Mouse (Mus musculus) left cerebral cortex, adult 9 months (tissue): ENCODE measurements around the gene Rbm6.
A peak's percentile ranks its signal among the peaks of the same experiment; 100 is the strongest.

Experiments used
- DNase-seq, 2 experiments: peaks; one replicate each; pipeline ENCODE4 v3.0.0; 2022; ENCODE audit warnings: low spot score in 2 of 2

Rbm6 gene

DNA sequence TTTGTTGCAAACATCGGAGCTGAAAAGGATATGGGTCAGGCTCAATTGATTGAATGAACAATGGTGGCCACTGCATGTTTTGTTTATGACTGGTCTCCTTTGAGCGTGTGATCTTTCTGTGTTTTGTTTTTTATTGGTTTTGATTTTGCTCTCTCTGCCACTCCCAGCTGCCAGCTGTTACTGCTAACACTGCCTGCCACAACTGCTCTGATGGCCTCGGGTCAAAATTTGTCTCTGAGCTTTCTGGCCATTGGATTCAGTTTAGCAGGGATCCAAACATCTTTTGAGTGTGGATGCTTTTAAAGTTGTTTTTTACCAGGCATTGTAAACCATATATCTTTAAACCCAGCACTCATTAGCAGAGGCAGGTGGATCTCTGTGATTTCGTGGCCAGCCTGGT is 7.4 kb upstream of the Rbm6 start:
- DNase-seq, result no peak

DNA sequence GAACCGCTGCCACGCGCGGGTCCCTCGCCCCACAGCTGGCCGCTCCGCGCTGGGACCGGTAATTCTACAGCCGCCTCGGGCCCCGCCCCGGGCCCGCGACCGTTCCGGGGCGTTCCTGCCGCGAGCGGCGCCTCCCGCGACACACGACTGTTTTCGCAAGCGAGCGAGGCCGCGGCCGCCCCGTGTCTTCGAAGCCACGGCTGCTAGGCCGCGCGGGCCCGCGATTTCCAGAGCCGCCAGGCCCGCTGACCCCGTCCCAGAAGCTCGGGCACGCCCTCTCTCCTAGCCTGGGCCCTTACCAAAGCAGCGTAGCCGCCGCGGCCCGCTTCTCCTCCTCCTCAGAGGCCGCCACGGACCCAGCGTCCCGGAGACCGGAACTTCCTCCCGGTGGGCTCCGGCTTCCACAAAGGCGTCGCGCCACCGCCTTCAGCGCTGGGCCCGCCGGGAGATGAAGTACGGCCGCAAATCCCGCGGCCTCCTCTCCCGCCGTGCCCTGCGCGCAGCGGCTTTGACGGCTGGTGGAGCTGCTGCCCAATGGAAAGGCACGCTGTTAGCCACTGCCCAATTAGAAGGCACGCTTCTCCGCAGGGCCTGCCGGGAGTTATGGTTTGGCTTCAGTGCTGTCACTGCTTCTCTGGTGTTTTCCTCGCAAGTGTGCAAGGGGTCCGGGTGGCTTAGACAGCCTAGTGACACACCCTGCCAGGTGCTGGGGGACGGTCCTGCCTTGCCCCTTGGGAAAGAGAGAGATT is 513 bp downstream of the Rbm6 start:
- peak; percentile 92 to 97 for DNase-seq

DNA sequence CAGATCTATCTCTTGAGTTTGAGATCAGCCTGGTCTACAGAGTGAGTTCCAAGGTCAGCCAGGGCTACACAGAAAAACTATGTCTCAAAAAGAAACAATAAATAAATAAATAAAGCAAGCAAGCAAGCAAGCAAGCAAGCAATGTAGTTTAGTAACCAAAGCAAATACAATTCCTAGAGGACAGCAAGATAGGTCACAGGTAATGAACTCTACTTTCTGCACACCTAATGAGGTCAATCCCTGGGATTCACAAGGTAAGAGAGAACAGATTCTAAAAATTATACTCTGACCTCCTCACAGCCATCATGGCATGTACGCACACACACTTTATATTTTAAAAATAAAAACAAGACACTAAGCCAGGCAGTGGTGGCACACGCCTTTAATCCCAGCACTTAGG is 7.0 kb downstream of the Rbm6 start:
- DNase-seq, result no peak

DNA sequence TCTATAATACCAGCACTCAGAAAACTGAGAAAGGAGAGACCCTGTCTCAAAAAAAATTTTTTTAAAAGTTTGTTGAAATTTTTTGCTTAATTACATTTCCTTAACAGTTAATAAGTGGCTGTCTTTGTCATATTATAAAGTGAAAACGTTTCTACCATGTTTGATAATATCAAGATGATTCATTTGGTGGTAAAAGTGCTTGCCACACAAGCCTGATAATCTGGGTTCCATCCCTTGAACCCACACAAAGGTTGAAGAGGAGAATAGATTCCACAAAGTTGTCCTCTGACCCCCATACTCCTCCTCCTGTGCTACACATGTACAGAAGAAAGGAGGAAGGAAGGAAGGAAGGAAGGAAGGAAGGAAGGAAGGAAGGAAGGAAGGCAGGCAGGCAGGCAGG is 8.5 kb downstream of the Rbm6 start:
- DNase-seq, result no peak

DNA sequence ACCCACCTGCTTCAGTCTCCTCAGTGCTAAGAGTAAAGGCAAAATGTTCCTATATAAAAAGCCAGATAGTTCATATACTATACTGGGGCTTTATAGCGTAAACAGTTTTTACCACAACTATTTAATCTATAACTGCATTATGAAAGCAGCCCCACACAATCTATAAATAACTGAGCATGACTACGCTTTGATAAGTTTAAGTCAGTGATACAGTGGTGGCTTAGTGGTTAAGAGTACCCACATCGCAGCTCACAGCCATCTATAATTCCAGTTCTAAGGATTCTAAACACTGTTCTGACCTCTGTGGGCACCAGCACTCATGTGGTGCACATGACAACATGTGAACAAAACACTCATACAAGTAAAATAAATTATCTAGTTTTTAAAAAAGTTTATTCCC is 14.7 kb downstream of the Rbm6 start:
- DNase-seq, result no peak

DNA sequence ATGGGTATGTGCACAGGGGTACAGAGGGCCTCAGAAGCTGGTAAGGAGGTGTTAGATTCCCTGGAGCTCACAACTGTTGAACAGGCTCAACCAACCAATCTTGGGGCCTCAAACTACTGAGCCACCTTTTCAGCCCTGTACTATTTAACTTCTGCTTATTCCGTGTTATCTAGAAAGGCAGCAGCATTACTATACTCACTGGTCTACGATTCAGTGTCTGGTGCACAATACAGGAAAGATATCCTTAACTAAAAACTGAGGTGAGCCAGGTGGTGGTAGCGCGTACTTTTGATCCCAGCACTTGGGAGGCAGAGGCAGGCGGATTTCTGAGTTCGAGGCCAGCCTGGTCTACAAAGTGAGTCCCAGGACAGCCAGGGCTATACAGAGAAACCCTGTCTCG is 24.1 kb downstream of the Rbm6 start:
- no peak for DNase-seq

DNA sequence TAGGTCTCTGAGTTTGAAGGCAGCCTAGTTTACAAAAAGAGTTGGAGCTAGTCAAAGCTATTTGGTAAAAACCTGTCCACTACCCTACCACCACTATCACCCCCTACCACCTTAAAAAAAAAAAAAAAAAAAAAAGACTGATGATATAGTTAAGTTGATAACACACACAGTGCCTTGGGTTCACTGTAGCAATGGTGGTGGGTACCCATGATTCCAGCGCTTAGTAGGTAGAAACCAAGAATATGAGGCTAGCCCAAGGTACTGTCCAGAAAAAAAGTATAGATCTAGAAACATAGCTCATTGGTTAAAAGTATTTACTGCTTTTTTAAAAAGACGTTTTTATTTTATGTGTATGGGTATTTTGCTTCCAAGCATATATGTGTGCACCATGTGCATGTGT is 30.3 kb downstream of the Rbm6 start:
- no peak for DNase-seq

DNA sequence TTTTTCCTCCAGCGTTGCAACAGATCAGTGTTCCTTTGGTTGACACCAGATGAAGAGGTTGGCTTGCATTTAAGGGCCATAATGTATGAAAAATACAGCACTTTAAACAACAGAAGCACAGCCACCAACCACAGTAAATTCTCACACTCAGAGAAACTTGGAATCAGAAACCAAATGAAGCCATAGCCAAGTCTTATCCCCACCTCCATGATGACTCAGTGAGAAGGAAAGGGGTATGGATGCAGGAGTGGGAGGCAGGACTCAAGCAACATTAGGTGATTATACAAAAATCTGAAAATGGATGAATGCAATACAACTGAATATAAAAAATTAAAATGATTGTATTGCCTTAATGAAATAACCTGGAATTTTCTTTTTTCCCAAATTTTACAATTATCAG is 34.2 kb downstream of the Rbm6 start:
- no peak for DNase-seq

DNA sequence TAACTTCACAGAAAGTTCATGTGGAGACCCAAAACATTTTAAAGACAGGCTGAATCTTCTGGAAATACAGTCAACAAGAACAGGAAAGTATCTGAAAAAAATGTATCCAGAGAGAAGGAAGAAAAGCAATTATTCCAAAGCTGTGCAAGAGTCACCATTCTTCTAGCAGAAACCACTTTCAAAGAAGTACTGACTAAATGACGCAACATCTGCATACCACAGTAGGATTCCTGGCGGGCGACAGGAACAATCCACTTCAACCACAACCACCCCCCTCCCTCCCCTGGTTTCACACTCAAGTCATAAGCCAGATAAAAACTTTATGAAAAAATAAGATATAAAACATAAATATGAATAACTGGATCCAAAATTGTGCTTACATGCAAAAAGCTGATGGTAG is 39.2 kb downstream of the Rbm6 start:
- no peak for DNase-seq

DNA sequence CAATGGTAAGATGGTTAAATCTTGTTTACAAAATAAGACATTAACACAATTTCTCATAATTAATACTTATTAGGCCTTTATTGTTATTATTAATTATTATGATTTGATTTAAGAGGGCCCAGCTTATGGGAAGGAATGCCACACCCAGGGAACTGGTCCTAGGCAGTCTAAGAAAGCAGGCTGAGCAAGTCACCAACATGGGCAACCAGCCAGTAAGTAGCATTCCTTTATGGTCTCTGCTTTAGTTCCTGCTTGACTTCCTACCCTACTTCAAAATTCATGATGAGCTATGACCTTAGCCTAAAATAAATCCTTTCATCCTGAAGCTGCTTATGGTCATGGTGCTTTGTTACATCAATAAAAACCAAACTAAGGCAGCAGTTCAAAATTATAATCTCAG is 41.3 kb downstream of the Rbm6 start:
- no peak for DNase-seq

DNA sequence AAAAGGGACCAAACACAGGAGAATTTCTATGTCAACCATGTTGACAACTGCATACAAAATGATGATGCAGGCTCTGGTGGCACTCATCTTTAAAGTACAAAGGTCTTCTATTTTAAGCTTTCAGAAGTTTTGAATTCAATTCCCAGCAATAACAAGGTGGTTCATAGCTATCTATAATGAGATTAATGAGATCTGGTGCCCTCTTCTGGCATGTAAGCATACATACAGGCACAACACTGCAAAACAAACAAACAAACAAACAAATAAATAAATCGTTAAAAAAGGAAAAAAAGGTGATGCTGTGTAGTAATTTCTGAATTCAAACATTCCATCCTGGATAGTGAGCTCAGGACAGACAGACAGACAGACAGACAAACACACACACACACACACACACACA is 60.9 kb downstream of the Rbm6 start:
- no peak for DNase-seq

DNA sequence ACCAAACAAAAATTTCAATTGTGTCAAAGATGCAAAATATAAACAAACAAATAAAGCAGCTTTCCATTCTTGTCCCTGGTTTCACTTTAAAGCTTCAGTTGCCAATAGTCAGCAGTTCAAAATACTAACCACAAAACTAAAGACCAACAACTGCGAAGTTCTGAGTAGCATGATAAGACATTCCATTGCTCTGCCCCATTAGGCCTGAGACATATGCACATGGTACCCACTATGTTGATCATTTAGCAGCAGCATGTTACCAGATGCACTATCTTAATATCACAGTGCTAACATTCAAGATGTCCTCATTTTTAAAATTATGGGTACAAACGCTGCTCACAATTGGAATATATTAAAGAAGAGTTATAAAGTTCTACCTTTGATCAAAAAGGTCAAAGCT is 62.1 kb downstream of the Rbm6 start:
- no peak for DNase-seq

DNA sequence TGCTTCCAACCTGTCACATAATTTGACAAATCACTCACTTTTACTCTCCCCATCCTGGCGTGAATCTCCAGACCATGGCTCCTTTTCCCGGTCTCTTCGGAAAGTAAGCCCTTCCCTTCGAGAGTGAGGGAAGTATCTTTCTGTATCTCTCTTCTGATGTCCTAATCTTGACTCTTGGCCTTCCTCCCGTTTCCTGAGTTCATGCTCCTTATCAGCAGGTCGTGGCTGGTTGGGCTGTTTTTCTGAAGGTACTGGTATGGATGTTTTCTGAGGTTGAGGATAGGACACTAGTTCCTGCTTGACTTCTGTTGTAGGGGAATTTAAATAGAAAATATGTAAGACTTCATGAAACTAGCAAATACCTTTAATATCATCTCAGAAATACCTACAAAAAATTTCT is 81.3 kb downstream of the Rbm6 start:
- no peak for DNase-seq

DNA sequence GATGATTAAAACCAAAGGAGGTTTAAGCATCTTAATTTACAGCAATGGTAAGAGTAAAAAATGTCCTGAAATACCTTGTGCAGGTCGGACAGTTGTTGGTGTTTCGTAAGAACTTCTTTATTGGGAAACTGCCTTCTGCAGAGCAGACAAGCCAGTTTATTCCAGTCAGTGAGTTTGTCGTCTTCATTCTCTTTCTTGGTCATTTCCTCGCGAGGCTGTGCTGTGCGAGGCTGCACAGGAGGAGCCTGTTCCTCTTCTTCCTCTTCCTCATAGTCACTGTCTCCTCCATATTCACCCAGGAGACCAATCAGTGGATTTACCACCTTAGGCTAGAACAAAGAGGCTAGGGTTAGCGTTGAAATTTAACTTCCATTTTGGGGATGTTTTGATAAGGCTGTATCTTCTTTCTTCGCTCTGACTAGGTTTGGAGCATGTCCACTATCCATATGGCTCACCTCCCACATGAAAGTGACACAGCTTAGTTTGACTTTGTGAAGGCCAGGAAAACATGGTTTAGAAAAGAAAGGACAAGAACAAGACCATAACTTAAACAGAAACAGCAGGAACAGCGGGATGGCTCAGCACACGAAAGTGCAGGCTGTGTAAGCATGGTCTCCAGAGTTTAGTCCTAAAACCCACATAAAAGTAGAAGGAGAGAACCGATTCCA is 90.4 kb downstream of the Rbm6 start:
- DNase-seq, result peak in 1 of 2 experiments; percentile 34

DNA sequence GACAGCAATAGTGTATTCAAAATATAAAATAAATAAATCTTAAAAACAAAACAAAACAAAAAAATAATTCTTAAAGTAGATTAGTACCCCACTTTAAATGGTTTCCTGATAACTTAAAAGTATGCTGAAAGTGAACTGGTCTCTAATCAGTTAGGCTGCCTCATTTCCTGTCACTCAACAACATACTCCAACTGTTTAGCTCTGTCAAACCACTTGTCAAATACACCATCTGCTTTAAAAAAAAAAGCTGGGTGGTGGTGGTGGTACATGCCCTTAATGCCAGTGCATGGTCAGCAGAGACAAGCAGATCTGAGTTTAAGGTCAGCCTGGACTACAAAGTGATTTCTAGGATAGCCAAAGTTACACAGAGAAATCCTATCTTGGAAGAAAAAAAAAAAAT is 96.2 kb downstream of the Rbm6 start:
- DNase-seq, result no peak

DNA sequence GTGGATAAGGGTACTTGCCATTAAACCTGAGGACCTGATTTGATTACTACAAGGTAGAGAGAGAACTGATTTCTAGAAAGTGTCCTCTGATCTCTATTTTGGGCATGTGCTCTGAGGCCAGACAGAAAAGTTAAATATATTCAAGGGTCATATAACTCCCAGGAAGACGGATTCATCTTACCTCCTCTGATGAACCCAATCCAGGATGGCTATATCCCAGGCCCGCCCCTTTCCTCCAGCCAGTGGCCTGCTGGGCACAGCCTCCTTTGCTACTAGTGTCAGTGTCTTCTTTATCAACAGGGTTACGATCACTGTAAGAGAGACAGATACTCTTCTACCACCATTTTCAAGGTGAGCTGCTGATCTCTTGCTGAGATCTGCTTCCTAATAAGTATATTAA is 98.6 kb downstream of the Rbm6 start:
- DNase-seq, result no peak

DNA sequence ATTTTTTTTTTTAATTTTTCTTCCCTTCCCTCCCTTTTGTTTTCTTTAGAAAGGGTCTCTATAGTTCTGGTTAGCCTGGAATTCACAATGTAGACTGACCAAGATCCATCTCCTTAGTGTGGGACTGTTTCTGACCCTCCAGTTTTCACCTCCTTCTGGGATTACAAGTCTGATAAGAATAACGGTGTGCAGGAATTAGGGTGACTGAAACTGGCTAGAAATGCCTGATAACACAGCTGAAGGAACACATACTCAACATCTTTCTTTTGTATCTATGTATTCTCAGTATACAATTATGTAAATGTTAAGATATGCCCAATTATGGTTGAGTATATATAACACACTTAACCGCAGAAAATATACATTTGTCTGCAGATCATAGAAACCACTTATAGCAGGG is 101.3 kb downstream of the Rbm6 start:
- DNase-seq, result no peak

DNA sequence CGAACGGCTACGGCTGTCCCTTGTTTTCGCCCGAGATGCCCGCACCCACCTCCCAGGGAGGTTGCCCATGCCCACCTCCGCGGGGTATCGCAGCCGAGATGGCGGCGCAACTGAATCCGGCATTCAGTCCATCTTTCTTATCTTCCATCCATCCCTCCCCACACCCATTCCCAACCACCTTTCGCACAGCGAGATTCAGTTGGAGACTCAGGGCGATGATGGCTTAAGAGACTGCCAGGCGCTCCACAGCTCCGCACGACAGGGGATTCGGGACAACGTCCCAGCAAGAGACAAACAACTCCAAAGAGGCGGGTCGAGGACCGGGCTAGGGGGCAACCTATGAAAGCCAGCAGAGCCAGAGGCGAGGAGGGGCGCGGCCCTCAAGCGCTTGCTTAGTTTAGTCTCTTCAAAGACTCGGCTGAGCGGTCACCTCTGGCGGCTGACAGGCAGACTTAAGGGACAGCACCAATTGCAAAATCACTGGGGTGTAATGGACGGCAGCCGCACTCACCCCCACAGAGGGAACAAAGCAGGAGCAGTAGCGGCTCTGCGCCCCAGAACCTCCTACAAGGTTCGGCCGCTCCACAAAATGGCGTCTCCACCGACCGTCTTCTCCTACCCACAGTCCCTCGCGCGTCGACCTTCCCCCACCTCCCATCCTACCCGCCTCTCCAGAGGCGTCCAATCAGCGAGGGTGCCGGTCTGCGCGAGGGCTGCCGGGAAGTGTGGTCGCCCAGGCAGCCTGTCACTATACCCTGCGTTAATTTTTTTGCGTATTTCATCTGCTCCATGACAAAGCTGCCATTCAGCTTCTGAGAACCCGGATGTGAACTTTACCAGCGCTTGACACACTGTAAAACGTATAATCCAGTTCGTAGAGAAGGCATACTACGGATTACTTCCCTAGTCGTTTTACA is 102.4 kb downstream of the Rbm6 start, which contains the start of gene Rbm5:
Gene Rbm5 (minus strand): TSS at position 623 of the 917 bp plus-strand sequence.
- peak; percentile 88 to 94 for DNase-seq

DNA sequence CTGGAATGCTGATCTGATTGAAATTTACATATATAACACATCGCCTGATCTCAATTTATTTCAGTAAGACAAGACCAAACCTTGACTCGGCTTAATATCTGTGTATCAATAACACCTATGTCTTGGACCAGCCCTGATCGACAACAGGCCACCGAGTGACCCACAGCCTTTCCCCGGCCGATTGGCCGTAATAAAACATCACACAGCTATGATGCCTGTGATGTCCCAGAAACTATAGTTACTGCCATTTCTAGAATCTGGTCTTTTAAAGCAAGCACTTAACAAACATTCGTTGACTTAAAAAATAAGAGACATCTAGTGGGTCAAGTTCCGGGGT is 103.0 kb downstream of the Rbm6 start:
- no peak for DNase-seq

DNA sequence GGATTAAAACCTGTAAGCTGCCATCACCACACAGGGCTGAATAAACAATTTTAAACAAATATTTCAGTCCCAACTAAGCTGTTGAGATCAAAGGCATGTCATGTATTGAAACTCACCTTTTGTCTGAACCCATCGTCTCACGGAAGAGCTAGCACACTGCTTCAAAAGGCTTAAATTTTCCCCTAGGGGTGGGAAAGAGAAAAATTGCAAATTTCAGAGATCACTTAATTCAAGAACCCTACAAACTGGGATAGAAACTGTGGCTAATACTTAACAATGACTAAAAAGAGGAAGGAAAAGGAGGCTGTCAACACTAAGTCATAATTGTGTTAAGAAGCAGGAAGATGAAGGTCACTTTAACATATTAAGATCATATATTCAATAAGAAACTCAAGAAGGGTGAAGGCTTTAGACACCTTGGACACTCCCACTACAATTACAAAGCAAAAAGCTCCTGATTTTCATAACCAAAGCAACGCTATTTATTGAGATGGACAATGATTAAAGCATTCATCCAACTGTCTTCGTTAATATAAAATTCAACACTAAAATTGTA is 103.5 kb downstream of the Rbm6 start:
- DNase-seq, result no peak

DNA sequence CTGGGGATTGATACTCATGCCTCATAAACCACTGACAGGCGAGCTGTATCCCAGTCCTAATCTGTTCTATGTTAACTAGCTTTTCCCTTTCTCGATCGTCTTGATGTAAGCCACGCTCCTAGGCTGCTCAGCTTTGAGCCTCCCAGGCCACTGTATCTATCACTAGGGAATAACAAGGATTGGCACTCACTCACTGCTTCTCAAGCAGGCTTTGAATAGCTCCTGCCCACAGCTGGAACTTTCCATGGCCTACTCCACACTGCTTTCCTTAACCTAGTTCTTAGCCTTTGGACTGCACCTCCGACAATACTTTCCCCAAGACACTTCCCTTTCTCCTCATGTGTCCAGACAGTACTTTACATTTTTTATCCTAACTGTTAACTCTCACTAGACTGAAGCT is 104.2 kb downstream of the Rbm6 start:
- DNase-seq, result no peak

DNA sequence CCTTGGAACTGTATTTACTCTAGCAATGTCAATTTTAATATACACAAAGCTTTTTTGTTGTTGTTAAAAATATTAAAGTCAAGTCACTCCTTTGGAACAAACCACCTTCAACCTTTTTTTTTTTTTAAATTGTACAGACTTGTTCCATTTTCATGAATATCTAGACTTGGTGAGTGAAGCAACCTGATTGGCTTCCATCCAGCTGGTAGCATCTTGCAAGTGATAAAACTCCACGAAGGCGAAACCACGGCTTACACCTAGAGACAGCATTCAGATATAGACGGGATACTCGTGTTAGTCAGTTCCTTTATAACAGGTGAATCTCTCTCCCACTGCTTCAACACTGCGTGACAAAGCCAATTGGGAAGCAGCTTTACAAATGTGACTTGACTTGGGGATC is 113.4 kb downstream of the Rbm6 start:
- no peak for DNase-seq
